Mouse (Mus musculus) ES-CJ7 (cell line): ENCODE results near the gene Pou5f1.
A peak's percentile ranks its signal among the peaks of the same experiment; 100 is the strongest.
"Not testable (repeated sequence)": the region's sequence is repeated elsewhere in the genome, so short reads cannot be mapped to it uniquely, and the experiment has no call there.

Source experiments
- DNase-seq: peaks from one replicate; pipeline ENCODE4 v3.0.0; 2011; ENCODE audit warnings: low read depth, low spot score

Pou5f1 gene

DNA sequence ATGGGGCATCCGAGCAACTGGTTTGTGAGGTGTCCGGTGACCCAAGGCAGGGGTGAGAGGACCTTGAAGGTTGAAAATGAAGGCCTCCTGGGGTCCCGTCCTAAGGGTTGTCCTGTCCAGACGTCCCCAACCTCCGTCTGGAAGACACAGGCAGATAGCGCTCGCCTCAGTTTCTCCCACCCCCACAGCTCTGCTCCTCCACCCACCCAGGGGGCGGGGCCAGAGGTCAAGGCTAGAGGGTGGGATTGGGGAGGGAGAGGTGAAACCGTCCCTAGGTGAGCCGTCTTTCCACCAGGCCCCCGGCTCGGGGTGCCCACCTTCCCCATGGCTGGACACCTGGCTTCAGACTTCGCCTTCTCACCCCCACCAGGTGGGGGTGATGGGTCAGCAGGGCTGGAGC lies at the start of gene Pou5f1:
Gene Pou5f1, plus strand, starts transcription at position 243 of the 400 bp plus-strand sequence.
- peak; percentile 94 for DNase-seq

- not testable (repeated sequence) for DNase-seq
Observed at GRCm38 (mm10) chr17:35458247-35458646, 47.6 kb upstream of the Pou5f1 start.

DNA sequence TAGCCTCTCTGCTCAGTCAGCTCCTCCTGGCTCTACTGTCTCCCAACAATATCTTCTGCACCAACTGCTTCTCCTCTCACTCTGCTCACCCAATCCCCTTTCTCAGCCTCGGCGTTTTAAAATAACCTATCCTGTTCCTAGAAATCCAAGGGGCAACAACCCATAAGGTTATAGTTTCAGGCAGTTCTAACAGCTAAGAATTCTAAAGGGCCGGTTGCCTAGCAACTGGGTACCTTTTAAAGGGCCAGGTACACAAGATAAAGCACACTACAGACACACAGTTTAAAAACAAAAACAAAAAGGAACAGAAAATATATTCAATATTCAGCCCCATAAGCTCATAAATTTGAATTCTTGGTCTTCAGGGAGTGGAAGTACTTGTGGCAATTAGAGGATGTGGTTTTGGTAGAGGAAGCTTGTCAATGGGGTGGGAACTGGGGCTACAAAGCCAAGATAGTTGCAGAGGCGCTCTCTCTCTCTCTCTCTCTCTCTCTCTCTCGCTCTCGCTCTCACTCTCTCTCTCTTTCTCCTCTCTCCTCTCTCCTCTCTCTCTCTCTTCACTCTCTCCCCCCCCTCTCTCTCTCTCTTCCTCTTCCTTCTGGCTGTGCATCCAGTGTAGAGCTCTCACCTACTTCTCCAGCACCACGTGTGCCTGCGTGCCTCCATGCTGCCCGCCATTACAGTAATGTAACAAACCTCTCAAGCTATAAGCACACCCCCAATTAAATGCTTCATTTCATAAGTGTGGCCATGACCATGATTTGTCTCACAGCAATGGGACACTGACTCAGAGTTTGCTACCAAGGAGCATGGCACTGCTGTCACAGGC lies 45.1 kb upstream of the Pou5f1 start:
- not testable (repeated sequence) for DNase-seq

DNA sequence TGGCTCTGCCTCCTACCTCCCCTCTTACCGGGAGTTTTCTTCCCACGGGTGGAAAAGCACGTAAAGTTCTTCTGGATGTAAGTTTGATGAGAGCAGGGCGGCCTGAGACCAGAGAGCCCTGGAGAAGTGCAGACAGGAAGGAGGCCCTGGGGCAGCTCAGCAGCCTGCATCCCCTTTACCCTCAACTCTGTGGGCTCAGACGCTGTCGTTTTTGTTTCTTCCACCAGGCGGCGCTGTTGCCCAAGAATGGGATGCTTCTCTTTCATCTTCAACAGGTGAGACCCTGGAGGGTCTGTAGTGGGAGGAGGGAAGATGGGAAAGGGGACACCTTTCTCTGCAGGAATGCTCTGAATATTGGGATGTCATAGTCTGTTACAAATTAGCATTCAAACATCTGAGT lies 40.2 kb upstream of the Pou5f1 start:
- DNase-seq = peak; percentile 69

DNA sequence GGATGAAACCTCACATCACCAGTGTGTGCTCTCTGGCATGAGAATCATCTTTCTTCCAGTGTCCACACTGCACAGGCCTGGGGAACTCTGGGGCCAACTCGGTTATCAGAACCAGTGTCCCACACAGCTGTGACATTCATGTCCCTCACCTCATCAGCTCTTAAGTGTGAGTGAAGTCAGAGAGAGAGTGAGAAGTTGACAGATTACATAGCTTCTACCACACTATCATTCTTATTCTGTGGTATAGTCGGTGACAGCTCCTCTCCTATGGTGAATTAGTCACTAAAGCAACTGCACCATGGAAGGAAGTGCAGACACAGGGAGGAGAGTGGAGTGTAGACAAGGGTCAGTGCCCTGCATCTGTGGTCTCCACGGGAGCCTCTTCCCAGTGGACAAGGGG lies 36.9 kb upstream of the Pou5f1 start:
- DNase-seq = not testable (repeated sequence)

- peak; percentile 13 for DNase-seq
Observed at GRCm38 (mm10) chr17:35469842-35470751, 35.7 kb upstream of the Pou5f1 start, which contains the start of gene H2-Q10. TSS of gene H2-Q10 (plus strand) at chr17:35470089.

DNA sequence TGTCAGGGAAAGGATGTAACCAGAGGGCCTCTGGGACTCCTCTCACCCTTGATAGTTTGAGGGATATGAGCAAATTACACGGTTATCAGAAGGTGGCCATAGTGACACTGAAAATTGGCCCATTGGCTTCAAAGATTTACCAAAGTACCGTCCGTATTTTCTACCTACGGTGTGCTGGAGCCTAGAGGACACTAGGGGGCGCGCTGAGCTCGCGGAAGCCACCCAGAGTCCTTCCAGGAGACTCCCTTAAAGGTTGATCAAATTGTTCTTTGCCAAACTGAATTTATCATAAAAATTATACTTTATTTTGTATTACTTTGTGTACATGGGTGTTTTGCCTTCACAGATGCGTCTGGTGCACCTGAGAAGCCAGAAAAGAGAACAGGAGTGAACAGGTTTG lies 21.8 kb upstream of the Pou5f1 start:
- DNase-seq = peak; percentile 74

- peak; percentile 94 for DNase-seq
Observed at GRCm38 (mm10) chr17:35485702-35486101, 20.1 kb upstream of the Pou5f1 start.

DNA sequence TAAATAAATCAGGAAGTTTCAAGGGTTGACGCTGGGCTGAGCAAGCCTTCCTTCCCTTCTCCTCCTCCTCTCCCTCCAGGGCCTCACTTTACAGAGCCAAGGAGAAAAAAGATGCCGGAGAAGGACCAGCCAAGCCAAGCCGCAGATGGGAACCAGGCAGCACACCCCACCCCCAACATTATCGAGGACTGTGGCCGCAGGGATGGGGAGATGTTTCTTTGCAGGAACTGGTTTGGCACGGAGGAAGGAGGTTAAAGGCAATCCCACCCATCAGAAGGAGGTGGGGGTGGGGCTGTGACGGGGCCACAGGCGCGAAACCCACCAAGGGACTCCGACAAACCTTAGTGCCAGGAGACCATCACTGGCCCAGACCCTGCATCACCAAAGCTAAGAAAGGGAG lies 19.1 kb upstream of the Pou5f1 start:
- peak; percentile 84 for DNase-seq

DNA sequence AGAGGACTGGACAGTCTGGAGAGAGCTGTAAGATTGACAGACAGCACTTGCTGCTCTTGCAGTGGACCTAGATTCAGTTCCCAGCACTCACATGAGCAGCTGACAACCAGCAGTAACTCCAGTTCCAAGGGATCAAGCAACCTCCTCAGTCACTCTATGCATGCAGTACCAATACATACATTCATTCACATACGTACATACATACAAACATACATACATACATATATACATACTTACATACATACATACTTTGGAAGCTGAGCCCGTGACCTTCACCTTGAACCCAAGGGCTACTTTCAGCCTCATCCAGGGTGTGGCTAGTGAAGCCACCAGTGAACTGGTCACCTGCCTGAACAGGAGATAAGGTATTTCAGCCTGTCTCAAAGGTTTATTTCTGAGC lies 17.8 kb upstream of the Pou5f1 start:
- peak; percentile 55 for DNase-seq

DNA sequence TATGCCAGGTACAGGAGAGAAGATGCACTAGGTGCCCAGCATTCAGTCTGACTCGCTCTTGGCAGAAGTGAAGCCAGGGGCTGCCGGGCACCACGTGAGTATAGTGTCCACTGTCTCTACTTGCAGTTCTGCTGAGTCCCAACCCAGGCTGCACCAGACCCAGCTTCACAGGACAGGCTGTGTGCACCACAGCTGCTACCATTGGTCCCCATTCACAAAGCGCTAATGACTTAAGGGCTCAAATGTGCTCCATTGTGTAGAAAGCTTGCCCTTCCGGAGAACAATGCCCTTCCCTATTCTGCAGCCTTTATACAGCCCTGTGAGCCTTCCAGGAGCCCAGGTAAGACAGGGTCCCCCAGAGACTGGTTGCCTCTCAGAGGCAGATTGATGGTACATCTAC lies 15.5 kb upstream of the Pou5f1 start:
- DNase-seq = peak; percentile 91

DNA sequence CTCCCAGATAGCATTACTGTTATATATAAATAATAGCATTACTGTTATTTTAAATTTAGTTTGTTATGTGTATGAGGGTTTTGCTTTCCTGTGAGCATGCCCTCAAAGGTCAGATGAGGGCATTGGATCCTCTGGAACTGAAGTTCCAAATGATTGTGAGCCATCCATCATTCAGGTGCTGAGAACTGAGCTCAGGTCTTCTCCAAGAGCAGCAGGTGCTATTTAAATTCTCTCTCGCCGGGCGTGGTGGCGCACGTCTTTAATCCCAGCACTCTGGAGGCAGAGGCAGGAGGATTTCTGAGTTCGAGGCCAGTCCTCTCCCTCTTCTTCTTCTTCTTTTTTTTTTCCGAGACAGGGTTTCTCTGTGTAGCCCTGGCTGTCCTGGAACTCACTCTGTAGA lies 8.7 kb upstream of the Pou5f1 start:
- DNase-seq = peak; percentile 65

DNA sequence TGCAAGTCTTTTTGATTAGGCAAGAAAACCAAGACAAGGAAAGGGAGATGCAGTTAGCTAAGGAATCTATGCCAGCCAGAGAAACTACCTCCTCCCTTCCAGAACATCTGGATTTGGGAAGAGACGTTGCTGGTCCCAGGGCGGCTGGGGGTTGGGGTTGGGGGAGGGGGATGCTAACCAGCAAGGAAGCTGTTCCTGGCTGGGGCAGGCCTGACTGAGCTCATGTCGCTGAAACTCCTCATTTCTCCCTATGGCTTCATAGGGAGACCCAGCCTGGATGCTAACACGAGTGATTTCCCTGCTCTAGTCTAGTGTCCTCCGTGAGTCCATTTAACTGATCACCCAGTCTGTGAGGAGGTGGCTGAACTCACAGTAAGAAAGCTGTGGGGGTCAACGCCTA lies 3.6 kb upstream of the Pou5f1 start:
- DNase-seq = peak; percentile 86

GRCm38 (mm10) chr17:35502762-35503161 lies 3.1 kb upstream of the Pou5f1 start:
- peak; percentile 85 for DNase-seq

DNA sequence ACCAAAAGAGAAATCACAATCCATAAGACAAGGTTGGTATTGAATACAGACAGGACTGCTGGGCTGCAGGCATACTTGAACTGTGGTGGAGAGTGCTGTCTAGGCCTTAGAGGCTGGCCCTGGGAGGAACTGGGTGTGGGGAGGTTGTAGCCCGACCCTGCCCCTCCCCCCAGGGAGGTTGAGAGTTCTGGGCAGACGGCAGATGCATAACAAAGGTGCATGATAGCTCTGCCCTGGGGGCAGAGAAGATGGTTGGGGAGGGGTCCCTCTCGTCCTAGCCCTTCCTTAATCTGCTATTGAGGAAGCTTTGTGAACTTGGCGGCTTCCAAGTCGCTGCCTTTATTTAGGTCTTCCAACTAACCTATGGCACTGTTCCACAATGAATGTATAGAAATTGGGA lies 2.0 kb upstream of the Pou5f1 start:
- DNase-seq = peak; percentile 99

- DNase-seq = peak; percentile 99
Observed at GRCm38 (mm10) chr17:35504628-35505481, 963 bp upstream of the Pou5f1 start.

GRCm38 (mm10) chr17:35506881-35507280 lies 1.1 kb downstream of the Pou5f1 start:
- DNase-seq = peak; percentile 56

DNA sequence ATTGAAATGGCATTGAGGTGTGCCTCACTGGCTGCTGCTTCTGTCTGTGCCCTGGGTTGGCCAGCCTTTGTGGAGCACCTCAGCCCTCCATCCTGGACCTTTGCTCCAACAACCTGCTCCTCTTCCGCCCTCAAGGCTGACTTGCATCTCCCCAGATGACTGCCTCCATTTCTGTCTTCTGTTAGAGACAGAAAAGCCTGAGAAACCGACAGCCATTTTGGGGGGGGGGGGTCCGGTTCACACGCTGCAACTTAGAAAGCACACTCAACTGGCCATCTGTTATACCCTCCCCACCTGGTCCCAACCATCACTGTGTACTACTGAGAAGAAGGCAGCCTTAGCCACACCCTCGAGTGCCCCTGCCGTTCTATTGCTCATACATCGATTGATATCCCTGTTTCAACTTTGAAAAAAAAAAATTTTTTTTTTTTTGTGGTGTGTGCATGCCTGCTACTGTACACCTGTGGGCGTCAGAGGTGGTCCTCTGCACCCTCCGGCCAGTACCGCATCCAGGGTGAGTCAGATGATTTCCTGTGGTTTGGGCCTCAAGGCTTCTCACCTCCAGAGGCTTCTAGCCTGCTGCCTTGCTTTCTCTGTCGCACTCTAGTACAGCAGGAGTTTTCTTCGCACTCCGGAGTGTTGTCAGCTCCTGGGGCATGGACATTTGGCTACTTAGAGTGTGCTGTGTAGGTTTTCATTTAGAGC lies 1.9 kb downstream of the Pou5f1 start:
- peak; percentile 51 for DNase-seq

- peak; percentile 51 for DNase-seq
Observed at GRCm38 (mm10) chr17:35508279-35508678, 2.5 kb downstream of the Pou5f1 start.

DNA sequence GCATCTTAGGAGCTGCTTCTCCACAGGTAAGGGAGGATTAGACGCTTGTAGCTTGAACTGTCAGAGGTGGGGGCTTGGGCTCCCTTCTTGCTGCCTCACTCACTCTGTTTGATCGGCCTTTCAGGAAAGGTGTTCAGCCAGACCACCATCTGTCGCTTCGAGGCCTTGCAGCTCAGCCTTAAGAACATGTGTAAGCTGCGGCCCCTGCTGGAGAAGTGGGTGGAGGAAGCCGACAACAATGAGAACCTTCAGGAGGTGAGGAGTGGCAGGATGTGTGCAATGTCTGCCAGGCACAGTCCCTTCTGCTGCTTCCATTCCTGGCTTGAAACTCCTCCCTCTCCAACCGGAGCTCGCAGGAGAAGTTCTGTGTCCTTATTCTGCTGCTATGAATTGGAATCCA lies 3.5 kb downstream of the Pou5f1 start:
- peak; percentile 97 for DNase-seq
